28 mouse cellular contexts compared by ENCODE assay signal in genomic region chr4:89436764-89437163, GRCm38 (mm10).
"Had no signal": no experiment of that assay in that cellular context is flagged by ENCODE, and none has a peak within 500 bp of the region (broad histone marks: within the 10 kb centered on the region; RNA-seq: fewer than 3 reads in every experiment).

No protein-coding gene starts in this region.

- H3K27me3 ChIP-seq: limb, embryonic 12.5 days; limb, embryonic 13.5 days; limb, embryonic 15.5 days; liver, embryonic 12.5 days; liver, embryonic 13.5 days; liver, embryonic 15.5 days; lung, embryonic 15.5 days; megakaryocyte, embryonic 14.5 days; midbrain, embryonic 12.5 days; midbrain, embryonic 13.5 days; midbrain, embryonic 15.5 days; neural tube, embryonic 12.5 days had no signal

- H3K27ac ChIP-seq: limb, embryonic 10.5 days; limb, embryonic 12.5 days; limb, embryonic 13.5 days; limb, embryonic 15.5 days; liver, embryonic 12.5 days; liver, embryonic 13.5 days; liver, embryonic 14.5 days; liver, embryonic 15.5 days; lung, embryonic 15.5 days; macrophage; midbrain, embryonic 10.5 days; midbrain, embryonic 12.5 days; midbrain, embryonic 13.5 days; midbrain, embryonic 15.5 days; neural tube, embryonic 12.5 days had no signal

- DNase-seq: left cerebral cortex, postnatal 4 days; liver; liver, embryonic 13.5 days; liver, postnatal 0 days; lung, adult 18-20 months; lung, adult 2 months; lung, embryonic 14.5 days; lung, postnatal 10 days; lung, postnatal 14 days; lung, postnatal 36 days; lung, postnatal 4 days; midbrain, embryonic 14.5 days had no signal

- H3K4me3 ChIP-seq: limb, embryonic 10.5 days; limb, embryonic 12.5 days; limb, embryonic 13.5 days; limb, embryonic 15.5 days; liver, embryonic 12.5 days; liver, embryonic 13.5 days; liver, embryonic 15.5 days; lung, embryonic 15.5 days; megakaryocyte, embryonic 14.5 days; midbrain, embryonic 10.5 days; midbrain, embryonic 12.5 days; midbrain, embryonic 13.5 days; midbrain, embryonic 15.5 days; myocyte; neural tube, embryonic 12.5 days had no signal

- H3K4me1 ChIP-seq: limb, embryonic 12.5 days; limb, embryonic 13.5 days; limb, embryonic 15.5 days; liver, embryonic 15.5 days; lung, embryonic 15.5 days; midbrain, embryonic 10.5 days; midbrain, embryonic 12.5 days; midbrain, embryonic 13.5 days; midbrain, embryonic 15.5 days; neural tube, embryonic 12.5 days had no signal

- H3K9ac ChIP-seq: limb, embryonic 12.5 days; limb, embryonic 13.5 days; limb, embryonic 15.5 days; liver, embryonic 12.5 days; liver, embryonic 13.5 days; liver, embryonic 14.5 days; liver, embryonic 15.5 days; liver, postnatal 0 days; lung, embryonic 14.5 days; lung, embryonic 15.5 days; midbrain, embryonic 12.5 days; midbrain, embryonic 13.5 days; midbrain, embryonic 15.5 days; neural tube, embryonic 12.5 days had no signal

- H3K9me3 ChIP-seq: limb, embryonic 10.5 days; limb, embryonic 12.5 days; limb, embryonic 13.5 days; limb, embryonic 15.5 days; liver, embryonic 12.5 days; liver, embryonic 13.5 days; liver, embryonic 15.5 days; lung, embryonic 15.5 days; megakaryocyte, embryonic 14.5 days; midbrain, embryonic 10.5 days; midbrain, embryonic 12.5 days; midbrain, embryonic 13.5 days; midbrain, embryonic 15.5 days; neural tube, embryonic 12.5 days had no signal

- H3K36me3 ChIP-seq: limb, embryonic 10.5 days; limb, embryonic 12.5 days; limb, embryonic 13.5 days; limb, embryonic 15.5 days; liver, embryonic 12.5 days; liver, embryonic 13.5 days; liver, embryonic 15.5 days; lung, embryonic 15.5 days; midbrain, embryonic 10.5 days; midbrain, embryonic 12.5 days; midbrain, embryonic 13.5 days; midbrain, embryonic 15.5 days; neural tube, embryonic 12.5 days had no signal
